Mouse (Mus musculus): ENCODE data around the gene Cabcoco1.

Cabcoco1 gene

DNA sequence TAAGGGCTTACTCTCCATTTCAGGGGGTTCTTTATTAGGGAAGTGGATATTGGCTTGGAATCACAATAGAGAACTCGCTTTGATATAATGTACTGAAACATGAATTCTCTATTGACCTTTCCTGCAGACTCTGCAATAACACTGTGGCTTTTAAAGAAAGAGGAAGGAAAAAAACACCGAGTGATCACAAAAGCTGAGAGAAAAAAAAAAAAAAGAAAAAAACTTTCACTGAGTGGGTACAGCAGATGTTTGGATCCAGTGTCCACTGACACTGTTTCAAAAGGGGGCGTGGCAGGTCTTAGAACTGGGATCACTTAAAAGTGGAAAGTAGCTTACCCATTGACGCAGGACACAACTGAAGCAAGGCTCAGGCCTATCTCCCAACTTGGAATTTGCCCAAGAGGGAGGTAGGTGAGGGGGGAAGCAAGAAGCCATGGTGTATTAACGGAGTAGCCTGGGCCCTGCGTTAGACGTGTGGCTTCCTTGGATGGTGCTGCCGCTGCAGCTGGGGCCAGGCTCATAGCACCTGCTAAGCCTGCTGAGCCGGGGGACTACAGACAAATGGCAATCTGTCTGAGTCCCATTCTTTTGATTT, 107.6 kb downstream of the Cabcoco1 start:
- no peak for DNase-seq

DNA sequence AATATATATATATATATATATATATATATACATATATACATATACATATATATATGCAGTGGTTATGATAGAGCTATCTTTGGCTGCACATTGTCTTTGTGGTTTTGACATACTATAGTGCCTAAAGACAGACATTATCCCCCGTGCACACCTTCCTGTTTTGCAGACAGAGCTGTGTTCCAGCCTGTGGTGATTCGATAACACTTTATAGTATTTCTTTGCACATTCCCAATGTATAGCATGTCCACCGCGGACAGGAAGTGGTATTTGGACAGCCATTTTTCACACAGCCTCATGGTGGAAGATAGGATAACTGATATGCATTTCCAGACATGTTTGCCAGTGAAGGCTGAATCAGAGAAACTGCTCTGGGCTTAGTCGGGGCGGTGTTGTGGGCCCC, 110.3 kb downstream of the Cabcoco1 start:
- DNase-seq = no peak

DNA sequence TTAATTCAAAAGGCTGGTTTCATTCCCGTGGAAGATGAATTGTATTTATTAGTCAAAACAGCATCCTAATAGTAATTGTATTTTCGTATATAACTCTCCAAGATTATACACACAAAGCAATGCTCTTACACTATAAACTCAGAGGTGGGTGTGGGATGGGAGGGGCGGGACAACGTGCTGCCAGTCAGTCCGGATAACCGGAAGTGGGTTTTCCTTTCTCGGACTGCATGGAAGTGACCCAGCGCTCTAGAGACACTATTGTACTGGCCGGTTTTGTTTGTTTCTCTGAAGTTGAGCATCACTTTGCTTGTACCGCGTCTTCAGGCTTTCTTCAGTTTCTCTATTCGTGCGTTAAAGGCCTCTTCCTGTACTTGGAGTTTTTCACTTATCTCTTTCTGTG, 110.8 kb downstream of the Cabcoco1 start:
- DNase-seq = no peak

DNA sequence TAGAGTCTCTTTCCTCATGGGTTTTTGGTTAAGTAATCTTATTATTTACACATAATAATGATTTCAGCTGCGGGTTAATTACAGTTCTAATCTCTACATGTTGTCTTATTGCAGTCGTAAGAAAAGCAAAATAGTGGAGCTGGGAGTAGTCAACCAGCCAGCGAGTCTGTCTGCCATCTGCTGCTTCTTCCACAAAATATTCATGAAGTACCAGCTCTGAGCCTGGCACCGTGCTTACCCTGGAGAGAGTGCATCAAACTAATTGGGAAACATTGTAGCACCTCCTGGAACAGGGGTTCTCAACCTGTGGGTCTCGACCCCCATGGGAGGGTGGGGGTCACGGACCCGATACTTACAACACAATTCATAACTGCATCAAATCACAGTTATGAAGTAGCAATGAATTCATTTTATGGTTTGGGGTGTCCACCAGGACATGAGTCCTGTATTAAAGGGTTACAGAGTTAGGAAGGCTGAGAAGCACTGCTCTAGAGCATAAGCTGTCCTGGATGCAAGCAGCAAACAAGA, 121.2 kb downstream of the Cabcoco1 start:
- no peak for DNase-seq

DNA sequence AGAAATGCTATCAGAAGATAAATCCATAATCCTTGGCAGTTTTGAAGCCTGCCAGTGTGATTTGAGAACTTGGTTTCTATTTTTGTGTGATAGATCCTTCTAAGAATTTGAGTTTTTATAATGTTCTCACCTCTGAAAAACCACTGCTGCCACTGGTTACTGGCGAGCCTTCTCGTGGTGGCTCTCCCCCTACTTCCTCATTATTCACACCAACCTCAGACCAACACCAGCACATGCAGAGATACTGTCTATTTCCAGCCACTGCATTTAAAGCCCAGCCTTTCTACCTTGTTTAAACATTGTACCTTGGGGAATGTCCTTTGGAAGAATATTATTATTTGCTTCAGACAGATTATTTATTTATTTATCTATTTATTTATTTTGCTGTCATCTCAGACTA, 121.8 kb downstream of the Cabcoco1 start:
- no peak for DNase-seq

DNA sequence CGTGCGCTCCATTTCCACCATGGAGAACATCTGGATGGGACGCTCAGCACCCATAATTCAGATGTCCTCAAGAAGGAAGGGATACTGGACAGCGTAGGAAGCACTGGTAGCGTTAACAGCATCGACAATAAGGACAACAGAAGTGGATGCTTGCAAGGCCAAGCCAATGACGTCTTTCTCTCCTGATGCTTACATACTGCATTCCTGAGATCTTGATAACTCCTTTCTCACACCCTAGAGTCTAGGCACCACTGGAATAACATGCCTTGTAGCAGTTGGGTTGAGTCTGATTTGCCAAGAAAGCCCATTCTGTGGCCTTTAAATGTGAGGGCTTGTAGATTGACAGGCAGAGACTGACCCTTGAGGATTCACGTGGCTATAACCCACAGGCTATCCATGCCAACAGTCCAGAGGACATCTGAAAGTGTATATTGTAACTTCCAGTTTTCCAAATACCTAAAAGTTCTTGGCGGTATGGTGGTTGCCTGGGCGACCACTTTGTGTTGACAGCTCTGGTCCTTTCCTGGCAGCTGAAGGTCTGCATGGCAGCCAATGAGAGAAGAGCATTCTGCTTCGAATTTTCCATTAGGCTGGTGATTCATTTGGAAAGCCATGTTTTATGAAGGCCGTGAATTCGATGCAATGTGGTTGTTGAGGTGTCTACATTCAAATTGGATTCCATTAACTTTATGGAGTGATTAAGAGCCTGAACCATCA, 124.5 kb downstream of the Cabcoco1 start:
- DNase-seq = no peak

DNA sequence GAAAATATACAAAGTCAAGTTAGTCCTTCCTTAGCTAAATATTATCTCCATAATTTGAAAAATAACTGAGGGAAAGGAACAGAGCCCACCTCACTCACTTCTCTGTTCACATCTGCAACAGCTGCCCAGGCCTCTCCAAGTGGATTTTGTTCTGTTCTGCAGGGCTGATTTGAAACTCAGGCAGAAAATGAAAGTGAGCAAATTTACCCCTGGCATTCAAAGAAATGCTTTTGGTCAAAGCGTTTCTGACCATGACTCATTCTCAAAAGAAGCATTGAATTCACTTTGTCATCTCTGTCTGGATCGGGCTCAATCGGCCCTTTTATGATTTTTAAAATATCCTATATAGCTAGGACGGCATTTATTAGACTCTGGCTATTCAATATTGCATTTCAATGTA, 135.8 kb downstream of the Cabcoco1 start:
- DNase-seq = no peak

DNA sequence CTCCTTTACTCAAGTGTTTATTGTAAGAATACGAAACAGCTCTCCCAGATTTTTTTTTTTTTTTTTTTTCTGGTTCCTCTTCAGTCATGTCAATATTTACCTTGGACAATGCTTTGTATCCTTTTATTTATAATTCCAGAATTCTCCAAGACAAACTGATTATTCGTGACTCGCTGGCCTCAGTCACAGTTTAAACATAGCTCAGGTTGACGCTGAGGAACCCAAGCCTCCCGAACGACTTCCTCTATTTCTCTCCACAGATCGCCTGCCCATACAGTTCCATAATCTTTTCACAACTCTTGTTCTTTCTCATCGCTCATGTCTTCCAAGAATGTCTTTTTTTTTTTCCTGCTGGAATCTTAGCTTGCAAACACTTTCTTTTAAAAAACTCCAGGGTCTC, 144.9 kb downstream of the Cabcoco1 start:
- no peak for DNase-seq

DNA sequence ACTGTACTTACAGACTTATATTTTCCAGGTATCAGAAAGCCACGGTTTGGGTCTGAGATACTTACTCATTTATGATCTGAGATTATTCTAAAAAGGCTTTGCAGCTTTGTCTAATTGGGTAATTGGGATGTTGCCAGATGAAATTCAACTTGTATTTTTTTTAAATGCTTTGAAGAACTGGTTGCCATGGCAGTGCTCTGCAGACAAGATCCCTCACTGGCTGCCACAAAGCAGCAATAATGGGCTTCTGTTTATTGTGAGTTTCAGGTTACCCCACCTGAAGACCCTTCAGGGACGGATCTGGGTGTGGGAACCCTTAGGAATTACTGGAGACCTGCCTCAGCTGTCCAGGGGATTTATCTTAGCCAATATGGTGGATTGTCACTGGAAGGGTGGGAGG, 145.6 kb downstream of the Cabcoco1 start:
- DNase-seq = no peak

DNA sequence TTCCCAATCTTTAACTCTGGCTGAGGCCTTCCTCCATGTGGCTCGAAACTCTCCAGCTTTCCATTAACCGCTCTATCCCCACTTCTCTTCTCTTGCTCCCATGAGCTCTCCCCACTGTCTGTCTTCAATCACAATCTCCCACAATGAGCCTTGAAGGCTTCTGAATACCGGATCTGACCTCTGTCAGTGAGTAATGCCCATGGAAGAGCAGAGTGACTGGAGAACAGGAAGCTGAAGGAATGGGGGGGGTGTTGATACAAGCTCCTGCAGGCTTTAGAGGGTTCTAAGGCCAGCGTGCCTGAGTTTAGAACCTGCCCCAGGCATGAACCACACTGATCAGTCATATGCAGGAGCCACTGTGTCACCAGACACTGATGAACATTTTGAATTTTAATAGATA, 150.1 kb downstream of the Cabcoco1 start:
- DNase-seq = no peak

DNA sequence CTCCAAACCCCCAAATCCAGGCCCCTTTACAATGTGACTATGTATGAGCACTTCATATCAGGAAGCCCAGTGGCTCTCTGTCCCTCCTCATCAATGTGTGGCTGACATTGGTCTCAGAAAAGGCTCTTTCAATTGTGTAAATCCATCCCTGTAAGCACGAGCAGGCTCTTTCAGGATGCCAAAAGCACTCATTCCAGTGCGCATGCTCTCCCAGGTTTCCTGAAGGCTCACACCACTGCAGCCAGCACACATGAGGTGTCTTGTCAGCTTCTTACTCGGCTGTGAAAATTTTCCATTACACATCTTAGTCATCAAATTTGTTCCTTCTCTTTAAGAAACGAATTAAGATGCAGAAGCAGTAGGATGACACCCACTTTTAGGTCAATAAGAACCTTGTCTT, 152.9 kb downstream of the Cabcoco1 start:
- no peak for DNase-seq

DNA sequence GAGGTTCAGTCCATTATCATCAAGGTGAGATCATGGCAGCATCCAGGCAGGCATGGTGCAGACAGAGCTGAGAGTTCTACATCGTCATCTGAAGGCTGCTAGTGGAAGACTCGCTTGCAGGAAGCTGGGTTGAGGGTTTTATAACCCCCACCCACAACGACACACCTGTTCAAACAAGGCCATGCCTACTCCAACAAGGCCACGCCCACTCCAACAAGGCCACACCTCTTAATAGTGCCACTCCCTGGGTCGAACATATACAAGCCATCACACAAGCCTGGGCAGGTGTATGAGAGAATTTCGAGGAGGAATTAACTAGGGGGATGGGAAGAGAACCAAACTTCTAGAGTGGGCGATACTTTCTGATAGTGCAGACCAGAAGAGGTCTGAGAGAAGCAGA, 153.6 kb downstream of the Cabcoco1 start:
- no peak for DNase-seq
